Mouse (Mus musculus) liver, embryonic 16.5 days (tissue): ENCODE data around the gene Zdhhc22. TPM values are rescaled to one million over a fixed set of nuclear protein-coding genes. Genes with fewer than 3 reads are reported as not detected.

Experiments
- ATAC-seq: fragments of 200-750 bp; cut with Nextera tagmentation; 2 replicates; pipeline ENCODE4 v1.8.0; 2017; ENCODE audit warnings: low read depth, mild to moderate bottlenecking, moderate number of reproducible peaks, moderate library complexity
- H3K27ac ChIP-seq: fragments of 300-500 bp; sonication (generic); 2 replicates; pipeline ENCODE4 v1.5.1; 2014; ENCODE audit warnings: mild to moderate bottlenecking, low read length
- H3K27me3 ChIP-seq: fragments of 300-500 bp; sonication (generic); 2 replicates; pipeline ENCODE4 v1.6.1; 2014; ENCODE audit warnings: low read depth, low read length, mixed read lengths; ENCODE audit not compliant: control insufficient read depth, insufficient read depth
- H3K36me3 ChIP-seq: fragments of 300-500 bp; sonication (generic); 2 replicates; pipeline ENCODE4 v1.6.1; 2014; ENCODE audit warnings: mild to moderate bottlenecking; ENCODE audit not compliant: control insufficient read depth, insufficient read depth
- H3K4me1 ChIP-seq: fragments of 300-500 bp; sonication (generic); 2 replicates; pipeline ENCODE4 v1.6.1; 2014; ENCODE audit warnings: low read depth, low read length, mixed read lengths; ENCODE audit not compliant: control insufficient read depth
- H3K4me2 ChIP-seq: fragments of 300-500 bp; sonication (generic); 2 replicates; pipeline ENCODE4 v1.6.1; 2014; ENCODE audit warnings: low read depth, low read length, mixed read lengths
- H3K4me3 ChIP-seq: fragments of 300-500 bp; sonication (generic); 2 replicates; pipeline ENCODE4 v1.5.1; 2014; ENCODE audit warnings: low read depth, mild to moderate bottlenecking, low read length
- H3K9ac ChIP-seq: fragments of 300-500 bp; sonication (generic); 2 replicates; pipeline ENCODE4 v1.6.1; 2014; ENCODE audit warnings: low read depth, low read length
- H3K9me3 ChIP-seq: fragments of 300-500 bp; sonication (generic); replicated peaks from 2 replicates; pipeline ENCODE4 v1.6.1; 2016; ENCODE audit warnings: low read length; ENCODE audit not compliant: control insufficient read depth
- WGBS: fragments of 180-500 bp; shearing (Covaris S2); extraction: QIAGEN DNeasy Blood & Tissue Kit; methylation state at CpG from one replicate; pipeline ENCODE4 v1.1.7; 2014; ENCODE audit not compliant: insufficient replicate concordance; 5-methylcytosine and 5-hydroxymethylcytosine counted together
- polyA plus RNA-seq: library from polyadenylated mRNA; unstranded; fragments of >200 nt; fragmentation: Nextera tagmentation; extraction: Ambion mirVana; gene quantifications from 2 replicates; pipeline ENCODE4 v1.2.1, GENCODE M21; 2015

The Zdhhc22 gene
- polyA plus RNA-seq, 1 experiment from 2014 or later, result not detected

DNA sequence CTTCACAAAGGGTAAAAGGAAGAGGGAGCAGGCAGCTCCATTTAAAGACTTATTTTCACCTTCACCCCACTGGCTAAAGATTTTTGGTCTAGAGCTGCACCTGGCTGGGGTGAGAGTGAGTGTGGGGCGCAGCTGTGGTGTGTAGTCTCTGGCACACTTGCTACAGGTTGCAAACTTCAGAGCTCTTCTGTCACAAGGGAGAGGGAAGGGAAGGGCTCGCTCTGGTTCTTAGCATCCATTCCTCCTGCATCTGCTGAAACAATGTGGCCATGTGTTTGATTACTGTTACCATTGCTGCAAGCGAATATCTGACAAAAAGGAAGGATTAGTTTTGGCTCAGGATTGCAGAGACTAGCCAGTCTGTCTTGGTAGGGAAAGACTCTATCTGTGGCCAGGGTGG is 33.2 kb upstream of the Zdhhc22 start:
- Histone ChIP-seq H3K27me3 (peaks cover 13% of the 10 kb centered on the region; the same call in 1 of the 2 replicates), H3K4me3 (no peak overlapping the region), H3K9ac (no peak overlapping the region), H3K9me3 (no peaks in the 10 kb centered on the region), H3K4me1 (no peaks in the 10 kb centered on the region), H3K36me3 (no peaks in the 10 kb centered on the region), H3K4me2 (no peak overlapping the region), H3K27ac (no peak overlapping the region)
- ATAC-seq, result no peak
- 38% methylated on average over 3 of the region's 3 CpGs for WGBS

DNA sequence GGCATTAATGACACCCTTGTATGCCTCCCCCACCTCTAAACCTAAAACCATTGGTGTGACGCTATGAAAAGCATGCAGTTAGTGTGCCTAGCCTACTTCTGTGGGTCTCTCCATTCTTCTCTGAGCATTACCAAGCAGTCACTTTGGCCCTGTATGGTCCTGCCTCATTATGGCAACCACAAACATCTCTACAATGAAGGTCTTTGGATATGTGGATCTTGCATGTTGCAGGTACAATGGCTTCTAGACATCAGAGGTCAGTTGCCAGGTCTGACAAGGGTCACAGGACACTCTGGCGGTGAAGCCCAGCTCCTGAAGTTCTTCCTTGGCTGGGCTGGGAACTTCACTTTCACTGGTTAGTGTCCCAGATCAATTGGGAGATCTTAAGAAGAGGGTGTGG is 31.8 kb upstream of the Zdhhc22 start:
- no peaks in the 10 kb centered on the region for H3K9me3 ChIP-seq
- no peak overlapping the region for H3K4me3 ChIP-seq
- ATAC-seq, result no peak
- H3K9ac ChIP-seq, result no peak overlapping the region
- no peaks in the 10 kb centered on the region for H3K4me1 ChIP-seq
- H3K27ac ChIP-seq, result no peak overlapping the region
- WGBS, result 47% methylated on average over 2 of the region's 2 CpGs
- no peaks in the 10 kb centered on the region for H3K36me3 ChIP-seq
- no peak overlapping the region for H3K4me2 ChIP-seq
- H3K27me3 ChIP-seq, result peaks cover 6% of the 10 kb centered on the region; the same call in 1 of the 2 replicates

DNA sequence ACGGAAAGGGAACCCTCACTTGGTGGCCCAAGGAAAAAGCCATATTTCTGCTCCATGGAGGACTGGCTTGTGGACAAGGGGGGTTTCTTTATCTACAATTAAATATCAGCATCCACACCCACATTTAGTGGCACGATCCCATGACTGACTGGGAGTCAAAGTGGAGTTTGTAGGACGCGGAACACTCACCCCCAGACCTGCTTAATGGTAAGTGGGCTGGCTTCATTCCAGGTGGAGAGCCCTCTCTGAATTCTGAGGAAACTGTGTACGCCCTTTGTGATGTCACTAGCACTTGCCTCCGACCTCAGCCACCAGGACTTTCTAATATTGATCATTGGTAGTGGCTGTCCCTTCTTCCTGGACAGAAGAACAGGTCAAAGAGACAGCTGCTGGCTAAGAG is 30.8 kb upstream of the Zdhhc22 start, which contains the start of gene Tmem63c:
Gene Tmem63c, plus strand, starts transcription at position 301 of the 400 bp plus-strand sequence.
- H3K9ac ChIP-seq, result no peak within 1 kb of the TSS
- H3K4me1 ChIP-seq, result no peaks in the 10 kb centered on the region
- no peaks in the 10 kb centered on the region for H3K36me3 ChIP-seq
- WGBS, result 52% methylated on average over 6 of the region's 6 CpGs
- H3K4me3 ChIP-seq, result no peak within 1 kb of the TSS
- H3K27ac ChIP-seq, result no peak within 1 kb of the TSS
- no peaks in the 10 kb centered on the region; the same call in 1 of the 2 replicates for H3K27me3 ChIP-seq
- no peak for ATAC-seq
- H3K4me2 ChIP-seq, result no peak within 1 kb of the TSS
- H3K9me3 ChIP-seq, result no peaks in the 10 kb centered on the region

DNA sequence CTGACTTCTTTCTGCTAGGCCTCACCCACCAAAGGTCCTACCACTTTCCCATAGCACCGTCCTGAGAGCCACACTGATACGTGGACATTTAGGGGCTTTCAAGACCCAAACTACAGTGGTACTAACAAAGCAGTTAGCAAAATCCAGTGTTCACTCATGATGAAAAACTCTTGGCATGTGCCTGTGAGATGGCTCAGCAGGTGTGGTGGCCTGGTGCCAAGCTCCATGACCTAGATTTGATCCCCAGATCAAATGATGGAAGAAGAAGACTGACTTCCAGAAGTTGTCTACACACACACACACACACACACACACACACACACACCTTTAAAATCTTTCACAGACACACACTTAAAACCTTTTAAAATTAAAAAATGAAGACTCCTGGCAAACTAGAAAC is 28.5 kb upstream of the Zdhhc22 start:
- no peak overlapping the region for H3K4me3 ChIP-seq
- no peaks in the 10 kb centered on the region for H3K27me3 ChIP-seq
- no peaks in the 10 kb centered on the region for H3K9me3 ChIP-seq
- no peaks in the 10 kb centered on the region for H3K36me3 ChIP-seq
- no peak for ATAC-seq
- WGBS, result 54% methylated on average over 2 of the region's 2 CpGs
- H3K4me1 ChIP-seq, result no peaks in the 10 kb centered on the region
- H3K4me2 ChIP-seq, result no peak overlapping the region
- no peak overlapping the region for H3K27ac ChIP-seq
- H3K9ac ChIP-seq, result no peak overlapping the region

DNA sequence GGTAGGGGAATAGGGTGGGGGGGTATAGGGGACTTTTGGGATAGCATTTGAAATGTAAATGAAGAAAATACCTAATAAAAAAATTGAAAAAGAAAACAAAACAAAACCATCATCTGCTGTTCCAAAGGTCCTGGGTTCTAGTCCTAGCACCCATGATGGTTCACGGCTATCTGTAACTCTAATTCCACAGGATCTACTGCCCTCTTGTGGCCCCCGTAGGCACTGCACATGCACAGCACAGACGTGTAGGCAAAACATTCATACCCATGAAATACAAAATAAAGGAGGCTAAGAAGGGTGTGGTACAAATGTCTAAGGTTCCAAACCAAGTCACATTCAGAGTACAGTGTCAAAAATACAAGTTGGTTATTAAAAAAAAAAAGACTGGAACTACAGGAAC is 26.8 kb upstream of the Zdhhc22 start:
- Histone ChIP-seq H3K27me3 (no peaks in the 10 kb centered on the region), H3K9ac (no peak overlapping the region), H3K4me2 (no peak overlapping the region), H3K4me3 (no peak overlapping the region), H3K27ac (no peak overlapping the region), H3K9me3 (no peaks in the 10 kb centered on the region), H3K36me3 (no peaks in the 10 kb centered on the region), H3K4me1 (no peaks in the 10 kb centered on the region)
- WGBS, result 30% methylated on average over 3 of the region's 3 CpGs
- ATAC-seq, result no peak

DNA sequence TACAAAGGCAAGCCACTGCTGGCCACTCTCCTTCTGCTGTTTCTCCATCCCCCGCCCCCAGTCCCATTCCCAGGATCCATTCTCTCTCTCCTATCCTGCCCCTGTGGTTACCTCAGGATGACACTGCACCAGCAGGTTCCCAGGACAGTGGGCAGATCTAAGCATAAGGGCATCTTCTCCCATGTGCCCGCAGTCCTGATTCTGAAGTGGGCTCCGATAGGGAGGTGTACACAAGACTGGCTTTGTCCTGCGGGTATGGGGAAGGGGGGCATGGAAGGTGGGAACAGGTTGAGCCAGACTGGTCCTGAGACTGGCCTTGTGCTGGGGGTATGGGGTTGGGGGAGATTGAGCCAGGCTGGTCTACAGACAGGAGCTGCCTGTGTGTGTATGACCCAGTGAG is 14.4 kb upstream of the Zdhhc22 start:
- Histone ChIP-seq H3K9ac (no peak overlapping the region), H3K4me1 (no peaks in the 10 kb centered on the region), H3K27me3 (no peaks in the 10 kb centered on the region), H3K9me3 (no peaks in the 10 kb centered on the region), H3K4me2 (no peak overlapping the region), H3K27ac (no peak overlapping the region), H3K4me3 (no peak overlapping the region), H3K36me3 (no peaks in the 10 kb centered on the region)
- no peak for ATAC-seq
- 62% methylated on average over 4 of the region's 4 CpGs for whole genome bisulfite sequencing

DNA sequence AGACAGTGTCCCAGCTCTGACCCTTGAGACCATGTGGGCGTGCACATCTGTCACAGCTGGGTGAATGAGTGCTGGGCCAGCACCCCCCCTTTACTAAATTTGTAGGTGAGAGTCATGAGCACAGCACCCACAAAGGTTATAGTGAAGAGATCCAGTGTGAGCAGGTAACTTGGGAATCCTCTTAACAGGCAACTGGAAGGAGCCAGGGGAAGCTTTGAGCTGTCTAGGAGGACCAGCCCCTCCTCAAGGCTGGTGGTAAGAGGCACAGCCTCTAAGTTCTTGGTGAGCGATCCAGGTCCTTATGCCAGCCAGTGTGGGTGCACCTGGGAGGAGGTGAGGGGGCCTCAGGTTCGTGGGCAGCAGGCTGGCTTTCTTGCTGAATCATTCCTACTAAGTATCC is 13.4 kb upstream of the Zdhhc22 start:
- Histone ChIP-seq H3K9me3 (no peaks in the 10 kb centered on the region), H3K27ac (no peak overlapping the region), H3K36me3 (no peaks in the 10 kb centered on the region), H3K27me3 (no peaks in the 10 kb centered on the region), H3K4me1 (no peaks in the 10 kb centered on the region), H3K9ac (no peak overlapping the region), H3K4me2 (no peak overlapping the region), H3K4me3 (no peak overlapping the region)
- no peak for ATAC-seq
- WGBS, result 37% methylated on average over 3 of the region's 3 CpGs

DNA sequence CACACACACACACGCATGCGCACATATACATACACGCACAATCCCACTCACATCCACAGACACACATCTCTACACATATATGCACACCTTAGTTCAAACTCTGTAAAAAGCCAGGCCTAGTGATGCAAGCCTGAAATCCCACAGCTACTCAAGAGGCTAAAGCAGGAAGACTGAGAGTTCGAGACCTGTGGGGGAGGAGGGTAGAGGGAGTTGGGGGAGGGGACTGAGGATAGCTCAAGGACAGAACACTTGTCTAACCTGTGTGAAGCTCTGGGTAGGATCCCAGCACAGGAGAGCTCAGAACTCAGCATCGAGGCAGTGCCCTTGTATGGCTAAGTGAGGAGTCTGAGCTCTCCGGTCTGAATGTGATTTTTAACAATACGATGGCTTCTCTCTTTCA is 12.6 kb upstream of the Zdhhc22 start:
- no peaks in the 10 kb centered on the region for H3K27me3 ChIP-seq
- H3K9ac ChIP-seq, result no peak overlapping the region
- no peaks in the 10 kb centered on the region for H3K4me1 ChIP-seq
- 71% methylated on average over 7 of the region's 7 CpGs for WGBS
- H3K27ac ChIP-seq, result no peak overlapping the region
- no peak for ATAC-seq
- H3K36me3 ChIP-seq, result no peaks in the 10 kb centered on the region
- H3K4me3 ChIP-seq, result no peak overlapping the region
- no peak overlapping the region for H3K4me2 ChIP-seq
- no peaks in the 10 kb centered on the region for H3K9me3 ChIP-seq

DNA sequence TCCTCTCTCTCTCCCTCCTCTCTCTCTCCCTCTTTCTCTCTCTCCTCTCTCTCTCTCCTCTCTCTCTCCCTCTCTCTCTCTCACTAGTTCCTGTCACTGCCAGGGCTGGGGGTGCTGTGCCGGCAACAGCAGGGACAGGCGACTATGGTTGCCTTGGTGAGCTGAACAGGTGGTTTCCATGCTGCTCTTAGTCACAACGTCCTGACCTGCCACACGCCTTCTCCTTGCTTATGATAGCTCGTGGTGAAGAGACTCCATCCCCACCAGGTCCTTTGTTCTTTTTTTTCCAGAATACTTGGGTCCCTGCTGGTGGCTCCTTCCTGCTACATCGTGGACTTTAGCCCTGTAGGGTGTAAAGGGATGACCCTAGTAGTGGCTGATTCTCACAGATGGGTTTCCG is 12.0 kb upstream of the Zdhhc22 start:
- H3K27ac ChIP-seq, result no peak overlapping the region
- no peaks in the 10 kb centered on the region for H3K27me3 ChIP-seq
- H3K9ac ChIP-seq, result no peak overlapping the region
- no peak overlapping the region for H3K4me2 ChIP-seq
- no peaks in the 10 kb centered on the region for H3K36me3 ChIP-seq
- H3K4me3 ChIP-seq, result no peak overlapping the region
- 38% methylated on average over 7 of the region's 7 CpGs for WGBS
- no peak for ATAC-seq
- H3K4me1 ChIP-seq, result no peaks in the 10 kb centered on the region
- H3K9me3 ChIP-seq, result no peaks in the 10 kb centered on the region

DNA sequence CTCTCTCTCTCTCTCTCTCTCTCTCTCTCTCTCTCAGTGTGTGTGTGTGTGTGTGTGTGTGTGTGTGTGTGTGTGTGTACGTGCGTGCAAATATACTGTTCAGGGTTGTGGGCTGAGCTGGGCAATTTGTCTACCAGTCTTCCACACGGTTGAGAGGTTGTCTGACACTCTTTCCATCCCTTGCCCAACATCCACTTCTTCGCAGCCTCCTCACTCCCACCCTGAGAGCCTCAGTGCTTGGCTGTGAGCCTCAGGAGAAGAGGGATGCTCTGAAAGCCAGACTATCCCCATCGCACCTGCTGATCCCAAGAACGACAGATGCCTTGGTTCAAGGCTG is 10.6 kb upstream of the Zdhhc22 start:
- Histone ChIP-seq H3K36me3 (no peaks in the 10 kb centered on the region), H3K27me3 (no peaks in the 10 kb centered on the region), H3K9me3 (no peaks in the 10 kb centered on the region), H3K4me3 (no peak overlapping the region), H3K4me1 (no peaks in the 10 kb centered on the region), H3K9ac (no peak overlapping the region), H3K4me2 (no peak overlapping the region), H3K27ac (no peak overlapping the region)
- ATAC-seq, result no peak
- 34% methylated on average over 6 of the region's 6 CpGs for WGBS
